Mouse (Mus musculus) B cell, adult 67 days (primary cell): ENCODE data around the gene Fkbp9. TPM values are rescaled to one million over a fixed set of nuclear protein-coding genes. Genes with fewer than 3 reads are reported as not detected.

ENCODE experiments used
- total RNA-seq, 2 experiments: library from RNA; stranded (reverse); gene quantifications; 4 replicates each; pipeline ENCODE4 v1.2.4; 2023

Gene Fkbp9
- not detected for total RNA-seq

DNA sequence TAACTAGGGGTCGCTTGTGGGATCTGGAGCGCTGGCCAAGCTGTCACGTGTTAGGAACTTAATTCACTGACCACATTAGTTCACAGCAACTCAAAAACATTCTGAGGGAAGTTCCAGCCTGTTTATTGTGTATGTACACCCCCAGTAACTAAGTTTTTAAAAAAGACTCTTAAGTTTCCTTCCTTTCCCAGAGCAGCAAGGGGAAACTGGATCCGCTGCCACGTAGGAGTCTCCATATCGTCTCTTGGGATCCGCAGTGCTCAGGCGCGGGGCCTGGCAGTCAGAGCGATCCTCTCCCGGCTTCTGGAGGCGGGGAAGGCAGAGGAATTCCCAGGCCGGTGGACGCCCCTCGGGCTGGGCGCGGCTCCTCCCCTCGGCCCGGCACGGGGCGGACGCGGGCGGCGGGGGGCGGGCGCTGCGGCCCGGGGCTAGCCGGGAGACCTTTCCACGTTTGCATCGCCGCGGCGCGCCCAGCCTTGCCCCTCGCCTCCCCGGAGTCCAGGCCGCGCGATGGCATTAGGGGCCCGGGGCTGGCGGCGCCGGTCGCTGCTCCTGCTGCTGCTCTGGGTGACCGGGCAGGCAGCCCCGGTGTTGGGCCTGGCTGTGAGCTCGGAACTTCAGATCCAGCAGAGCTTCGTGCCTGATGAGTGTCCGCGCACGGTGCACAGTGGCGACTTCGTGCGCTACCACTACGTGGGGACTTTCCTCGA lies at the start of gene Fkbp9:
Gene Fkbp9 (plus strand): TSS at position 363 of the 710 bp plus-strand sequence.

DNA sequence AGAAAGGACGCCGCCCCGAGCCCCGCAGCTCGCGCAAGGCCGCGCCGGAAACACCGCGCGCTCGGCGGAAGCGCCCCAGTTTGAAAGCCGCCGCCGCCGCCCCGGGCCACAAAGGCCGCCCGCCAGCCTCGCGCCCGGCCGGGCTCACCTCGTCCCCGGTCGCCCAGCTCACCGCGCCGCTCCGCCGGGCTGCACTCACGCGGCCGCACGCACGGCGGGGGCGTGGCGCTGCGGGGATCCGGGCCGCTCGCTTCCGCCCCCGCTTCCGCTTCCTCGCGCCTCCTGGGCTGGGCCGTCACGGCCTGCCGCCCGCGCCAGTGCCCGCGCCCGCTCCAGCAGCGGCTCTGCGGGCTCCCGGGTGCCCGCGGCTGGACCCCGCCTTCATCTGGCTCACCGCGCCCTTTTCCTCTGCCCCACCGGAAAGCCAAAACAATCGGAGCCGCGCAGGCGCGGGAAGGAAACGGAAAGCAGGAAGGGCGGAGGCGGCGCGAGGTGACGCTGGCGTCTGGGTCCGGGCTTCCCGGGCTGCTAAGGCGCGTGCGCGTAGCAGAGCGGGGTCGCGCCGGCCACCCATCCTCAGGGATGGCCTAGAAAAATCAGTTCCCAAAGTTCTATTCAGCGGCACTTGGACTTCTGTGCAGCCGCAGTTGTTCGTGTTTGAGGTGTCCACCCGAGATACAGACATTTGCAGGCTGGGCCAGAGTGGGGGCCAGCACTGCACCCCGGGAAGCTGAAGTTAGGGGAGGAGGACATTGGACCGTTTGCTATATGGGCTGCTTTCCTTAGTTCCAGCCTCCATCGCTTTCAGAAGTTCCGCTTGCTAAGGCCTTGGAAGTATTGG lies 34.3 kb upstream of the Fkbp9 start, which contains the start of gene Kbtbd2:
Gene Kbtbd2 (minus strand): TSS at position 503 of the 841 bp plus-strand sequence.

DNA sequence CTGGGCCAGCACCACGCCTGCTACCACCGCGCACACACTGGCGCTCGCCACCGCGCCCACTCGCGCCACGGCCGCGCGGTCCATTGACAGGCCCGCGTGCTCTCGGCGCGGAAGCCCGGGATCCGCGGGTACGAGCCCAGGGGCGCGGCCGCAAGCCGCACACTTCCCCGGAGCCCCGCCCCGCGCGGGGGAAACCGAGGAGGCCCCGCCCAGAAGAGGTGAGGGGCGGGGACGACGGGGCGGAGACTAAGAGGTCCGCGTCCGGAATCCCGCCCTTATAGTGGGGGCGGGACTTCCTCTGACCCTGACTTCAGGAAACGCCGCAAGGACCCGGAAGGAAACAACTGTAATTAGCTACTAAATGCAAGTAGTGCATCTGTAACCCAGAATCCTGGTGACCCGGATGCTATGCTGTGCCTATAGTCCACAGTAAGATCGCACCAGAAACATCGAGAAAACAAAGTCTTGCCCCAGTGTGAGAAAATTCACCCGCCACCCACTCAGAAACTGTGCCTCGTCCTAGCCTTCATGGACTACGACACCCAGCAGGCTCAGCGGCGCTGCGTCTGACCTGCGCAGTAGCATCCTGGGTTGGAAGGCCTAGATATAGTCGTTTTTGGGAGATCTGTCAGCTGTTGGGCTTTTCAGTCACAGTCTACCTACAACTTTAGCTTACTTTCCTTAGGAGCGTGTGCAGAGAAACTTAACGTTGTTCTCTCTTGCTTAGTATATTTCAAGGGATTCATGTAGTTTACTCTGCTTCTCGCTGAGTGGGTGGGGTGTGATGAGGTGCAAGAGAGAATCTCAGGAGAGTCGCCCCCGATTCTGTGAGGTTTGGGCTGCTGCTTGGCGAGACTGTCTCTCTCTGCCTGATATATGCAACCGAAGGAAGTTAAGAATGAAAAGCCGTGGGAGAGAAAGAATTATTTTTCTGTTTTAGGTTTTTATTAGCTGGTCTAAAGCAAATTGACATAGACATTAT lies 92.2 kb downstream of the Fkbp9 start, which contains the start of the genes Nt5c3 and Vmn1r4:
Gene Nt5c3 (minus strand): TSS at position 207 of the 982 bp plus-strand sequence.
Gene Vmn1r4 (plus strand): TSS at position 290 of the 982 bp plus-strand sequence.

Other genes starting within 250 kb of the Fkbp9 start
- gene Lsm5, start 127.3 kb upstream of the Fkbp9 start, total RNA-seq: 10 to 100 TPM; 35.5 to 45.7 TPM
- 100 to 1,000 TPM; 110 to 113 TPM for gene Avl9, start 117.2 kb upstream of the Fkbp9 start, total RNA-seq
- gene Kbtbd2, start 34.2 kb upstream of the Fkbp9 start, total RNA-seq: 10 to 100 TPM; 68.3 to 69.1 TPM
- 10 to 100 TPM; 52.5 to 61.9 TPM for gene Nt5c3, start 91.9 kb downstream of the Fkbp9 start, total RNA-seq
- gene Vmn1r4, start 92.0 kb downstream of the Fkbp9 start, total RNA-seq: under 1 TPM in 1 of 2 experiments, not detected in 1; 0.70 TPM
- not detected for gene Vmn1r5, start 138.2 kb downstream of the Fkbp9 start, total RNA-seq
- gene Vmn1r6, start 165.2 kb downstream of the Fkbp9 start, total RNA-seq: not detected
- gene Vmn1r7, start 193.3 kb downstream of the Fkbp9 start, total RNA-seq: not detected
- gene Vmn1r8, start 200.2 kb downstream of the Fkbp9 start, total RNA-seq: not detected
- gene Vmn1r9, start 234.7 kb downstream of the Fkbp9 start, total RNA-seq: not detected